Mouse (Mus musculus): ENCODE results near the gene 2200002D01Rik. TPM values are rescaled to one million over a fixed set of nuclear protein-coding genes. Genes with fewer than 3 reads are reported as not detected.
"Not testable (repeated sequence)": the region's sequence is repeated elsewhere in the genome, so short reads cannot be mapped to it uniquely, and the experiment has no call there.

Gene 2200002D01Rik
- polyA plus RNA-seq, 1 experiment, result 10.6 TPM

DNA sequence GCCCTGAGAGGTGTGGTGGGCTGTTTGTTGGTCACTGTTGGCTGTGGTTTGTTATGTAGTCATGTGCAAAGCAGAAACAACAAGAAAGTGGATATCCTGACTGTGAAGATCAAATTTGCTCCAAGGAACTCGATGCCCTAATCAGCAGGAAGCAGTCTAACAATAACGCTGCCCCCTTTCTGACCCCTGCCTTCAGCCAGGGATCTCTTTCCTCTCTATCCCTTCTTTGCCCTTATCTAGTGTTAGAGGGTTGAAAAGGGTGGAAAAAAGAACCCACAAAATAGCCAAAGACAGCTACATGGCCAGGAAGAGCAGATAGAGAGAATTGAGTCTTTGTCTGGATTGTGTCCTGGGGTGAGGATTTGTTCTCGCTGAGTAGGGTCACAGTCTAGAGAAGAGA lies 17.7 kb downstream of the 2200002D01Rik start:
- no peak overlapping the region for H3K4me3 ChIP-seq (ENCODE audit: insufficient read depth, low read length)
- TF ChIP-seq CTCF (IDR thresholded peaks at IDR 0.05; ENCODE audit: borderline replicate concordance, insufficient read depth, low read length) (no peak), POLR2A (IDR thresholded peaks at IDR 0.05; ENCODE audit: low read depth, low read length) (no peak)

DNA sequence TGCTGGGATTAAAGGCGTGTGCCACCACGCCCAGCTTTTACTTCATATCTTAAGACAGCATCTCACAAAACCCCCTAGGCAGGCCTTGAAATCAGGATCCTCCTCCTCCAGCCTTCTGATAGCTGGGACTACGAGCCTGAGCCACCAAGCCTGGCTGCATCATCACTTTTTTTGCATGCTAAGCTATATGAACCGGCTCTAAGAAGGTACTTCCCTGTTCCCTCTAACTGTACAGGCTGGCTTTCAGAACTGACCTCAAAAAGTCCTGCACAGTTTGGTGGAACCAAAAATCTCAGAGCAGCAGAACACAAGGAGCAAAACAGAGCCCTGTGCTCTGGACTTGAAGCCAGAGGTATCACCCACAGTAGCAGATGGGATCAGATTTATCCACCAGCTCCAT lies 20.1 kb downstream of the 2200002D01Rik start:
- Histone ChIP-seq H3K4me3 (ENCODE audit: insufficient read depth, low read length) (no peak overlapping the region), H3K4me1 (ENCODE audit: control insufficient read depth, insufficient read depth, low read length) (no peaks in the 10 kb centered on the region)
- TF ChIP-seq CTCF (IDR thresholded peaks at IDR 0.05; ENCODE audit: borderline replicate concordance, insufficient read depth, low read length) (no peak), POLR2A (IDR thresholded peaks at IDR 0.05; ENCODE audit: low read depth, low read length) (no peak)

More for the DNA sequence above, 17.7 kb downstream of the 2200002D01Rik start:
- Histone ChIP-seq H3K27ac (ENCODE audit: insufficient read depth, low read length) (no peak overlapping the region), H3K4me1 (ENCODE audit: control insufficient read depth, insufficient read depth, low read length) (no peaks in the 10 kb centered on the region)

GRCm38 (mm10) chr7:29225520-29225919 lies 22.7 kb downstream of the 2200002D01Rik start:
- no peak overlapping the region for H3K27ac ChIP-seq (ENCODE audit: insufficient read depth, low read length)
- no peaks in the 10 kb centered on the region for H3K4me1 ChIP-seq (ENCODE audit: control insufficient read depth, insufficient read depth, low read length)
- no peak overlapping the region for H3K4me3 ChIP-seq (ENCODE audit: insufficient read depth, low read length)
- TF ChIP-seq POLR2A (IDR thresholded peaks at IDR 0.05; ENCODE audit: low read depth, low read length), result no peak

More for the DNA sequence above, 20.1 kb downstream of the 2200002D01Rik start:
- no peak overlapping the region for H3K27ac ChIP-seq (ENCODE audit: insufficient read depth, low read length)

- no peak overlapping the region for H3K4me3 ChIP-seq (ENCODE audit: insufficient read depth, low read length)
- no peaks in the 10 kb centered on the region for H3K4me1 ChIP-seq (ENCODE audit: control insufficient read depth, insufficient read depth, low read length)
- no peak for TF ChIP-seq POLR2A (IDR thresholded peaks at IDR 0.05; ENCODE audit: low read depth, low read length)
- no peak for TF ChIP-seq CTCF (IDR thresholded peaks at IDR 0.05; ENCODE audit: borderline replicate concordance, insufficient read depth, low read length)
- H3K27ac ChIP-seq (ENCODE audit: insufficient read depth, low read length), result no peak overlapping the region
These were observed 23.4 kb downstream of the 2200002D01Rik start for GRCm38 (mm10) chr7:29224756-29225394.

- Histone ChIP-seq H3K4me3 (ENCODE audit: insufficient read depth, low read length) (no peak overlapping the region), H3K4me1 (ENCODE audit: control insufficient read depth, insufficient read depth, low read length) (no peaks in the 10 kb centered on the region), H3K27ac (ENCODE audit: insufficient read depth, low read length) (no peak overlapping the region)
- TF ChIP-seq CTCF (IDR thresholded peaks at IDR 0.05; ENCODE audit: borderline replicate concordance, insufficient read depth, low read length), result no peak
- TF ChIP-seq POLR2A (IDR thresholded peaks at IDR 0.05; ENCODE audit: low read depth, low read length), result no peak
These were observed 33.4 kb downstream of the 2200002D01Rik start for GRCm38 (mm10) chr7:29214846-29215245.

- H3K27ac ChIP-seq (ENCODE audit: insufficient read depth, low read length), result no peak overlapping the region
- TF ChIP-seq POLR2A (IDR thresholded peaks at IDR 0.05; ENCODE audit: low read depth, low read length), result no peak
- no peak for TF ChIP-seq CTCF (IDR thresholded peaks at IDR 0.05; ENCODE audit: borderline replicate concordance, insufficient read depth, low read length)
- H3K4me3 ChIP-seq (ENCODE audit: insufficient read depth, low read length), result no peak overlapping the region
- H3K4me1 ChIP-seq (ENCODE audit: control insufficient read depth, insufficient read depth, low read length), result no peaks in the 10 kb centered on the region
These were observed 34.0 kb downstream of the 2200002D01Rik start for GRCm38 (mm10) chr7:29214236-29214635.

GRCm38 (mm10) chr7:29213675-29214082 lies 34.6 kb downstream of the 2200002D01Rik start, which contains the start of gene Catsperg1:
Catsperg1 (minus strand) TSS chr7:29214035.
- Histone ChIP-seq H3K27ac (ENCODE audit: insufficient read depth, low read length) (no peak within 1 kb of the TSS), H3K4me1 (ENCODE audit: control insufficient read depth, insufficient read depth, low read length) (no peaks in the 10 kb centered on the region), H3K4me3 (ENCODE audit: insufficient read depth, low read length) (no peak within 1 kb of the TSS)
- TF ChIP-seq CTCF (IDR thresholded peaks at IDR 0.05; ENCODE audit: borderline replicate concordance, insufficient read depth, low read length) (no peak), POLR2A (IDR thresholded peaks at IDR 0.05; ENCODE audit: low read depth, low read length) (no peak)

GRCm38 (mm10) chr7:29212775-29213560 lies 35.3 kb downstream of the 2200002D01Rik start:
- not testable (repeated sequence) for H3K4me3 ChIP-seq (ENCODE audit: insufficient read depth, low read length); H3K4me1 ChIP-seq (ENCODE audit: control insufficient read depth, insufficient read depth, low read length); H3K27ac ChIP-seq (ENCODE audit: insufficient read depth, low read length)

DNA sequence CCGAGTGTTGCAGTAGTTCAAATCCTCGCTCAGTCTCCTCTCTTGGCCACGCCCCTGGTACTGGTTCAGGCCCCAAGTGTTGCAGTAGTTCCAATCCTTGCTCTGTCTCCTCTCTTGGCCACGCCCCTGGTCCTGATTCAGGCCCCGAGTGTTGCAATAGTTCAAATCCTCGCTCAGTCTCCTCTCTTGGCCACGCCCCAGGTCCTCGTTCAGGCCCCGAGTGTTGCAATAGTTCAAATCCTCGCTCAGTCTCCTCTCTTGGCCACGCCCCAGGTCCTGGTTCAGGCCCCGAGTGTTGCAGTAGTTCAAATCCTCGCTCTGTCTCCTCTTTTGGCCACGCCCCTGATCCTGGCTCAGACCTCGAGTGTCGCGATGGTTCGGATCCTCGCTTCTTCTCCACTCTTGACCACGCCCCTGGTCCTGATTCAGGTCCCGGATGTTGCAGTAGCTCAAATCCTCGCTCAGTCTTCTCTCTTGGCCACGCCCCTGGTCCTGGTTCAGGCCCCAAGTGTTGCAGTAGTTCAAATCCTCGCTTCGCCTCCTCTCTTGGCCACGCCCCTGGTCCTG lies 36.0 kb downstream of the 2200002D01Rik start:
- TF ChIP-seq CTCF (IDR thresholded peaks at IDR 0.05; ENCODE audit: borderline replicate concordance, insufficient read depth, low read length), result no peak
- TF ChIP-seq POLR2A (IDR thresholded peaks at IDR 0.05; ENCODE audit: low read depth, low read length), result no peak
- Histone ChIP-seq H3K4me1 (ENCODE audit: control insufficient read depth, insufficient read depth, low read length) (no peaks in the 10 kb centered on the region), H3K27ac (ENCODE audit: insufficient read depth, low read length) (0 out of 2 replicates have a peak overlapping the region, but pooled peaks have one; percentile 3), H3K4me3 (ENCODE audit: insufficient read depth, low read length) (no peak overlapping the region)

All from embryonic fibroblast, embryonic 13.5 days (primary cell).